Mouse (Mus musculus) erythroblast, embryonic 14.5 days (primary cell): ENCODE measurements around the gene Slc16a6.

Experiments used
- GATA1 ChIP-seq: IDR thresholded peaks from 2 replicates; pipeline ENCODE4 v1.6.1; 2012; ENCODE audit warnings: low read length, inconsistent platforms, mixed read lengths
- TAL1 ChIP-seq: IDR thresholded peaks from 3 replicates; pipeline ENCODE4 v1.6.1; 2012; ENCODE audit warnings: low read length, inconsistent platforms, mixed read lengths

DNA sequence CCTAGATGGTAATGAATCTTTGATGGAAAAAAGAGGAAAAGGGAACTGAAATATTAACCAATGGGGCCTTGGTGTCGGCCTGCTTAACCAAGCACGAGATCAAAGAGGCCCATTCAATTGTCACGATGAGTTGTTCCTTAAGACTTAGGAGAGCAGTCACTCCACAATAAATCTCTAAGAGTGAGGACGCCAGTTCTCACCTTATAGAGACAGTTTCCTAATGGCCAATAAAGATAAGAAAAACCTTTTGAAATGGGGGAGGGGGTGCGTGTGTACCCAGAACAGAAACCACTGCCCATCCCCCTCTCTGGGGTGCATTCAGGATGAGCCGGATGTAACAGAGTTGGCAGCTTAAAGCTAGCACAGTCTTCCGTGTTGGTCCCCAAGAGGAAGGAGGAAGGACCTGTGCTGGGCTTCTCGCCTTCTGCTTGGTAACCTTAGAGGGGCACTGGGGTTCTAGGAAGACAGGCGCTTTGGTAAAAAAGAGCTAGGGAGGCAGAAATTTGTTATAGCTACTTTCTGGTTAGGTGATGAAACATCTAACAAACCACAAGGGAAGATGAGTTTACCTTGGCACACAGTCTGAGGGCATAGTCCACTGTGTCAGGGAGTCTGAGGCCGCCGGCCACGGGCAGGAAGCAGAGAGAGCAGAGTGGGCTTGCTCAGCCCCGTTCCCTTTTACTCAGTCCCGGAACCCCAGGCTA lies 22.5 kb upstream of the Slc16a6 start:
- TF ChIP-seq GATA1, result no peak
- no peak for TF ChIP-seq TAL1
